Mouse (Mus musculus) thymus, adult 2 months (tissue): ENCODE measurements around the gene Col6a4.

Source experiments
- CTCF ChIP-seq: fragments of 200-500 bp; IDR thresholded peaks from 2 replicates; pipeline ENCODE4 v1.5.1; 2012; ENCODE audit warnings: mild to moderate bottlenecking, control low read depth, low read length, moderate library complexity, borderline replicate concordance; ENCODE audit not compliant: control insufficient read depth, poor library complexity, insufficient read depth; ENCODE audit errors: extremely low read depth
- POLR2A ChIP-seq: fragments of 200-500 bp; IDR thresholded peaks from 2 replicates; pipeline ENCODE4 v1.6.1; 2012; ENCODE audit warnings: mild to moderate bottlenecking, low read length, control low read depth, moderate library complexity; ENCODE audit not compliant: control insufficient read depth, poor library complexity, insufficient read depth; ENCODE audit errors: extremely low read depth

- TF ChIP-seq CTCF (no peak), POLR2A (no peak)
Measured at GRCm38 (mm10) chr9:106015666-106016065, 80.9 kb downstream of the Col6a4 start.
